Mouse (Mus musculus) thymus, postnatal 4 days (tissue): ENCODE measurements around the gene Gm17521.
"Not testable (repeated sequence)": the region's sequence is repeated elsewhere in the genome, so short reads cannot be mapped to it uniquely, and the experiment has no call there.

Experiments used
- DNase-seq: peaks from one replicate; pipeline ENCODE4 v3.0.0; 2021

Gm17521 gene

DNA sequence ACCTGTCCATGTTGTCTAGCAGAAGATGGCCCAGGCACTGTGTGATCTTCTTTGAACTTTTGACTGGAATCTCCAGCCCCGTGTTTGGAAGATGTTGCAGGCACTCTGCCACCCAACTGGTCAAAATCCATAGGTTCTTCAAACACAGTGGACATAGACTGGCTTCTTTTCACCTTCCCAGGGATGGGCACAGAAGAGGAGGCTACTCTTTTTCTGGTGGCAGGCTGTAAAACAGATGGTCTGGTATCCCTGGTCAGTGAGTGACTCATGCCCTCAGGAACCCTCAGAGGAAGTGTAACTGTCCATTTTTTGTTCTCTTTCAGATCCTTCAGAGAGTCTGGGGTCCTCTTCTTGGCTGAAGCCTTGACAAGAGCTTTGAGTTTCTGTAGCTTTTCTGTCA is at the start of gene Gm17521:
Gm17521 (minus strand) TSS at position 101 of the 400 bp plus-strand sequence.
- not testable (repeated sequence) for DNase-seq

GRCm38 (mm10) chrX:123043956-123044355 is 14.5 kb upstream of the Gm17521 start:
- DNase-seq, result no peak

DNA sequence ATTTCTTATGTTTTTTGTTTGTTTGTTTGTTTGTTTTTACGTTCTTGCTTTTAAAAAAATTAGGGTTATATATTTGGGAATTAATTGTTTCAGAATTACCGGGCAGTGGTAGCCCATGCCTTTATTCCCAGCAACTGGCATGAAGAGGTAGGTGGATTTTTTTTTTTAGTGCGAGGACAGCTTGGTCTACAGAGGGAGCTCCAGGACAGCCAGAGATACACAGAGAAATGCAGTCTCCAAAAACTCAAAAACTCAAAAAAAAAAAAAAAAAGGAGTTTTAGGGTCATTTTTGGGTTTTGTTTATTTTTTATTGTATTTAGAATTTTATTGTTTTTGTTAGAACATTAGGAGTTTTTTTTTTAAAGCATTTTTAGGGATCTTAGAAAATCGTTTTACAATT is 14.0 kb upstream of the Gm17521 start:
- no peak for DNase-seq
